In genomic region chr1:154033958-154034606, GRCm38 (mm10) we compare ENCODE assay signal across 8 mouse cellular contexts.
A peak's percentile ranks its signal among the peaks of the same experiment; 100 is the strongest.
DNase-seq lines count a peak whose midpoint lies in the region; ATAC-seq and TF ChIP-seq lines count a peak whose summit lies in the region.

No protein-coding gene starts in this region.

- H3K36me3 ChIP-seq in heart, postnatal 0 days (replicated peaks; ENCODE audit: control insufficient read depth, insufficient read depth, low read length): no peaks in the 10 kb centered on the region
- no peaks in the 10 kb centered on the region for H3K36me3 ChIP-seq in stomach, embryonic 15.5 days

- H3K9me3 ChIP-seq in heart, postnatal 0 days (replicated peaks; ENCODE audit: control insufficient read depth, low read length): no peaks in the 10 kb centered on the region
- no peaks in the 10 kb centered on the region for H3K9me3 ChIP-seq in stomach, embryonic 15.5 days

- TF ChIP-seq EP300 in heart, postnatal 0 days (IDR thresholded peaks at IDR 0.05; ENCODE audit: low read depth): no peak

- no peak overlapping the region for H3K4me3 ChIP-seq in left cerebral cortex, adult 2 months
- no peak overlapping the region for H3K4me3 ChIP-seq in heart, postnatal 0 days (ENCODE audit: low read depth, low read length)
- H3K4me3 ChIP-seq in stomach, embryonic 15.5 days (replicated peaks): no peak overlapping the region

- peaks cover 19% of the 10 kb centered on the region for H3K4me1 ChIP-seq in heart, postnatal 0 days (ENCODE audit: control insufficient read depth, insufficient read depth)
- no peaks in the 10 kb centered on the region; the same call in 1 of the 2 replicates for H3K4me1 ChIP-seq in stomach, embryonic 15.5 days

- TF ChIP-seq POLR2A in brain, embryonic 14.5 days (IDR thresholded peaks at IDR 0.05; ENCODE audit: borderline replicate concordance, extremely low read depth, insufficient read depth, insufficient read length, poor library complexity, severe bottlenecking): no peak

- ATAC-seq in heart, postnatal 0 days (ENCODE audit: insufficient read depth, low read depth): peak; percentile 85
- peak; percentile 92 for ATAC-seq in stomach, embryonic 15.5 days (ENCODE audit: insufficient read depth, low FRiP score, low read depth)

- DNase-seq in left cerebral cortex, adult 2 months (ENCODE audit: extremely low spot score in 1 of 2, low spot score in 2 of 2): peak in 1 of 2 experiments; percentile 17
- no peak for DNase-seq in left cerebral cortex, adult 11 months (ENCODE audit: low spot score)
- DNase-seq in brain, embryonic 14.5 days (ENCODE audit: low read depth): peak; percentile 18
- peak; percentile 63 for DNase-seq in heart, postnatal 0 days (ENCODE audit: low spot score)
- DNase-seq in layer of hippocampus, adult 8-10 months (ENCODE audit: low spot score in 2 of 2): peak; percentile 14 to 15
- peak; percentile 81 to 82 for DNase-seq in lung, postnatal 4 days
- DNase-seq in cerebellum, adult 11-12 months: no peak

- 10% methylated on average over 13 of the region's 13 CpGs for WGBS in heart, postnatal 0 days
- WGBS in stomach, embryonic 15.5 days: 47% methylated on average over 13 of the region's 13 CpGs

- no peak overlapping the region for H3K9ac ChIP-seq in heart, postnatal 0 days (replicated peaks; ENCODE audit: low read depth, low read length)
- H3K9ac ChIP-seq in stomach, embryonic 15.5 days: no peak overlapping the region

- peak overlapping the region; percentile 66 for H3K27ac ChIP-seq in left cerebral cortex, adult 2 months
- peak overlapping the region; percentile 80 for H3K27ac ChIP-seq in heart, postnatal 0 days (ENCODE audit: low read depth)
- peak overlapping the region; percentile 65 for H3K27ac ChIP-seq in stomach, embryonic 15.5 days

- no peak for TF ChIP-seq CTCF in left cerebral cortex, adult 2 months (IDR thresholded peaks at IDR 0.05)
- no peak for TF ChIP-seq CTCF in brain, embryonic 14.5 days (IDR thresholded peaks at IDR 0.05; ENCODE audit: borderline replicate concordance, extremely low read depth, insufficient read depth, insufficient read length)
- TF ChIP-seq CTCF in heart, postnatal 0 days (IDR thresholded peaks at IDR 0.05; ENCODE audit: low read depth): no peak

- H3K27me3 ChIP-seq in heart, postnatal 0 days (ENCODE audit: control insufficient read depth, insufficient read depth, low read length): no peaks in the 10 kb centered on the region
- H3K27me3 ChIP-seq in stomach, embryonic 15.5 days (replicated peaks): no peaks in the 10 kb centered on the region

- intact Hi-C loops in left cerebral cortex, adult 2 months (cut with DNase I): loop anchor here (2.0 to 5.0 kb wide), 2 partner anchors 83 to 147 kb away; no protein-coding TSS in a partner anchor

- no peak overlapping the region for H3K4me2 ChIP-seq in heart, postnatal 0 days (ENCODE audit: low read depth, low read length)
- H3K4me2 ChIP-seq in stomach, embryonic 15.5 days: no peak overlapping the region

Comparison
In these comparisons a context has a peak if more than half of its experiments do, and no peak if none do; other contexts are left out.
1. DNase-seq: peak in brain, embryonic 14.5 days (single experiment), heart, postnatal 0 days (single experiment), layer of hippocampus, adult 8-10 months (2 of 2) and lung, postnatal 4 days (2 of 2); none in left cerebral cortex, adult 11 months (single experiment) and cerebellum, adult 11-12 months (single experiment).
2. Peak in every context shown above with its lines, with median percentiles within 50 percentile points of each other: H3K27ac ChIP-seq.